Mouse (Mus musculus) gastrocnemius, adult 18-20 months (tissue): ENCODE results near the gene Srp14. TPM values are rescaled to one million over a fixed set of nuclear protein-coding genes. Genes with fewer than 3 reads are reported as not detected.

Experiments
- DNase-seq: peaks from one replicate; pipeline ENCODE4 v3.0.0; 2021; ENCODE audit warnings: low spot score
- long read RNA-seq, 2 experiments: library from polyadenylated mRNA; stranded (forward); transcript quantifications; one replicate each; pipeline ENCODE4 v2.0.0; 2021
- total RNA-seq, 2 experiments: library from RNA; stranded (reverse); gene quantifications; 2 replicates each; pipeline ENCODE4 v1.2.3; 2021

Srp14 gene
- total RNA-seq: 100 to 1,000 TPM; 131 to 142 TPM
- long read RNA-seq, experiment 1, transcript Srp14-201 (5 exons, 798 nt): major isoform, 155 of 172 reads
- long read RNA-seq, experiment 1, partial matches to known transcripts: 15 of 172 reads
- long read RNA-seq, experiment 1, other reads (novel, unspliced or antisense): 2 of 172 reads
- long read RNA-seq, experiment 2, transcript Srp14-201 (5 exons, 798 nt): major isoform, 158 of 170 reads
- long read RNA-seq, experiment 2, partial matches to known transcripts: 12 of 170 reads
- long read RNA-seq, experiment 2, other reads (novel, unspliced or antisense): 0 of 170 reads

DNA sequence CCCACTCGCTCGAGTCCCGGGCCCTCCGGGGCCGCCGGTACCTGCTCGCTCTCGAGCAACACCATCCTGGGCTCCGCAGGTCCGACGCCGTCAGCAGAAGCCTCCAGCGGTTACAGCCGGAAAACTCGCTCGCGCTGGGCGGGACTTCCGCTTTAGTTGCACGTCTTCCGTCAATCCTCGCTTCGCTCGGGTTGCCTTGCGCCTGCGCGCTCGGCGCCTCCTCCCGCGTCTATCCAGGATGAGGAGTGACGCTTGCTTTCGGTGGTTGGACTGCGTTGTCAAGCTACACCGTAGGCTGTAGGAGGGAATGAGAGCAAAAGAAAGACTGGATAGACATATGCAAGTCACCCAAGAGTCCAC, at the start of gene Srp14:
Gene Srp14 (minus strand): TSS at position 162 of the 360 bp plus-strand sequence.
- peak; percentile 92 for DNase-seq

DNA sequence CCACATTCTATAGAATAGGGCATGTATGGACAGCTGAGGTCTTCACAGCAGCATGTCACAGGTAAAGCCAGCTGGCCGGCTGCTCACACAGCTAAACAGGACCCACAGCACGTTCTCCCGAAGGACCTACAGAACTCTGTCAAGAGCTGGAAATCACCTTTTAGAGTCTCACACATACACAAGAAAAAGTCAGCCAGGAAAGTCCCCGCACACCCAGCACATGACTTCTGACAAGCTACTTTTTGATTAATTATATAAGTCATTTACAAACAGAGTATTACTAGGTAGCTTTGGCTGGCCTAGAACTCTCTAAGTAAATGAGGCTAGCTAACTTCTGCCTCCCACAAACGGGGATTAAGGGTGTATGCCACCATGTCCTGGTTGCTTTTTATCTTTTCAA, 47.0 kb upstream of the Srp14 start:
- DNase-seq: no peak

DNA sequence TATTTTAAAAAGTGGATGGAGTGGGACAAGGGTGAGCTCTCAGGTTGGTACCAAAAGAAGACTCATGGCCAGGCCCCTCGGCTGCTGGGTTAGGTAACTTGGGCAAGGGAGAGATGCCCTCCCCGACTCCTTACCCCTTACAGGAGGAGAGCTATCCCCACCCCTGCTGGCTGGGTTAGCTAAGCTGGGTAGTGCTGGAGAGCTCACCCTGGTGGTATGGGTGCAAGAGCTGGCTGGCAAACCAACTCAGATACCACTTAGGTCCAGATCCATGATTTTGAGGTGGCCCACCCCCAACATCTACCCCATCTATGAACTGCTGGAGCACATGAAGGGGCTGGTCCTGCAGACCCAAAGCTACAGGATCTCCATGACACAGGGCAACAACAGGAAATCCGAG, 45.3 kb upstream of the Srp14 start:
- no peak for DNase-seq

DNA sequence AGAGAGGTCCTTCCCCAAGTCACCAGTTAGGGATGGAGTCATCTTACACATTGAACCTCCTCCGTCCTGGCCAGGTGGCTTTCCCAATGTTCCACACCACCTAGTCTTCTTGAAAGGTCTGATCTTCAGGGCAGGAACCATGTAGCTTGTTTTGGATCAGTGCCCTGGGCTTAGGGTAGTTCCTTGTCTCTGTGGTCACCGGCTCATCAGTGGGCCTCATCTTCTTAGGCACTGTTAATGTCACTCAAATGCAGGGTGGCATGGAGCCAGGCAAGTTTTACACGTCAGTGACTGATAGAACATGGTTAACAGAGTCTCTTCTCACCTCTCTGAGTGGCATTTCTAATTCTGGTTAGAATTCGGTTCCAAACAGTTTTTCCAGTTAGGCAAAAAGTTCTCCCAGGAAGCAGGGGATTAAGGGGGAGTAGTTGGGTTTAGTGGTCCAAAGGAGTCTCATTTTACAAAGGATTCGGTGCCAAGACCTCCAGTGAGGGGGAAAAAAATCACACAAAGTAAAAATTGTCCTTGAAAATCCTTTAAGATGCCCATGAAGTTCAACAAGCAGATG, 43.7 kb upstream of the Srp14 start:
- no peak for DNase-seq

DNA sequence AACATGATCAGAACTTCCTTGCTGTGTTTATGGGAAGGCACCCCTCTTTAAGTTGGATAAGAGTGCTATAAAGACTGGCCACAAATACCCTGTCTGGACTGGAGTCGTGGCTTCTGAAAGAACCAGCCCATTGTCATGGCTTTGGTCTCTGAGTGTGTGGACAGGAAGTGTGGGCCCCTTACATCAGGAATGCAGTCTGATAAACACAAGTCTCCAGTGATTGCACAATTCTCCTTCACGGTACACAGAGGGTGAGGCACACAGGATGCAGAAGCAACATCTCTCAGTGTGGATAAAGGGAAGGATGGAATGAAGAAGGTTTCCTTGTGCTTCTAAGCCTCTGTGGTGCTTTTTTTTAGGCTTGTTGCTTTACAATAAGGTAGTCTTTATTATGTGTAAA, 42.8 kb upstream of the Srp14 start:
- DNase-seq: no peak

DNA sequence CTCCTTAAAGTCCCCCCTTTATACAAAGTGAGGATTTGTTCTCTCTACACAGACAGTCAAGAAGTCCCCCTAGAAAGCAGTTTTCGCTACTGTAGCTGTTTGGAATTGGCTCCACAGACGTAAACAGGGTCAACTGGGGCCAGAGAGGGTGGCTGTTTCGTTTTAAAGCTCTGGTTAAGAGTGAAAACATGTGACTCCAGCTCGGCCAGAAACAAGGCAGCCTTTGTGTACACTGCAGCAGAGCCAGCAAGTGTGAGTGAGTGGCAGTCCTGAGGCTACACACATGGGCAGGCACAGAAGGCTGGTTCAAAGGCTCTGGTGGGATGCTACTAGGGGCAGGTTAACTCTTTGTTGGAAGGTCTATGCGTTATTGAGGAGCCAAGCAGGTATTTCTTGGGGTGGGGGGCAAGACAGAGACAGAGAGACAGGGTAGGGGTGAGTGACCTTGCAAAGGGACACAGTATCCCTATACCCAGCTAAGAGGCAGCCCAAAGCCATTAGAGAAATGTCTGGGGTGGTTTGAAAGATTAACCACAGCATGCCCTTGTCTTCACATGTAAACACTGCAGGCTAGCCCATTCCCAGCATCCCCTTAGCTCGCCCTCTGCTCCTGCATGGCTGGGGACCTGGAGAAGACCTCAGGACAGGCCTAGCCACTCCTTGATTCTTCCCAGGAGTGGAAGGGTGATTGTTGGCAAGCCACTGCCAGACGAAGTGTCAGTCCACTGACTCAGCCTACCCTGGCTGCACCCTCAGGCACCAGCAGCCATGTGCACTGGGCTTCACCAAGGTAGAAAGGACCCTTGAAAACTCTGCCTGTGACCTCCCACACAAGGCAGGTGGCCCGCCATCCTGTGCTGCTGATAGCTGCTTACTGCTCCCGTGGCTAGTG, 40.8 kb upstream of the Srp14 start:
- DNase-seq: peak; percentile 34

DNA sequence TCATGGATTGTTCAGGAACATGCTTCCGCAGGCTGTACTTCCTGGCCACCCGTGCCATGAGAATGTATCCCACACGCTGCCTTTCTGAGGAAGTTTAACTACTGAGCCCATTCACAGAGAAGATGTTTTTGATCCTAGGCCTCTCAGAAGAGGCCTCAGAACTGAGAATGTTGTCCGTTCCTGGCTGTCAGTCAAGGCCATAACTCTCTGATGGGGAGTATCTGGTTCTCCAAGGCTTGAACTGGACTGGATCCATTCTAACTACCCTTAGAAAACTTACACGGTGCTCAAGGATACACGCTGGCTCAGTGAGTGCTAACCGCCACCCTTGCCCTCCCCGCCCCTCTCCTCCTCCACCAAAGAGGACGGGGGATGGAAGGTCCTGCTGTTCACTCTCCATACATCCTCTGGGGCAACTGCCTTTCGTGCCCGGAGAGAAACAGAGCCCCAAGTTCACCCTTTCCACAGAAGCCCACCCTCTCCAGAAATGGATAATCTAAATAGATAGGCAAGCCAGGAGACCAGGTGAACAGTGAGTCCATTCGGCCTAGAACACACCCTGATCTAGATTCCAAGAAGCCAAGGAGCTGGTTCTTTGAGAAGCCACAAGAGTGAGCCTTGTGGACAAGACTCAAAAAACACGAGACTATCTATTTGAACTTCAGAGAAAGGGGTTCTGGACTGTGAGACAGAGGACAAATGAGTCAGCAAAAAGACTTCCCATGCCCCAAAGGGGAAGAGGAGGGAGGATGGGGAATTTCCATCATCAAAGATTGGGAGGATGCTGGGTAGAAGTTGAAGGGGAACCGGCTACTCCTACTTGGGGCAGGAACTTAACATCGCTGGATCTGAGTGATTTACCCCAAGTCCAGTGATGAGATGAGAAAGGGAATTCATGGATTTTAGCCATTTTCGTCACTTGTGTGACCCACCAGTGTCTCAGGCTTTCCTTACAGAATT, 33.2 kb upstream of the Srp14 start:
- DNase-seq: no peak

DNA sequence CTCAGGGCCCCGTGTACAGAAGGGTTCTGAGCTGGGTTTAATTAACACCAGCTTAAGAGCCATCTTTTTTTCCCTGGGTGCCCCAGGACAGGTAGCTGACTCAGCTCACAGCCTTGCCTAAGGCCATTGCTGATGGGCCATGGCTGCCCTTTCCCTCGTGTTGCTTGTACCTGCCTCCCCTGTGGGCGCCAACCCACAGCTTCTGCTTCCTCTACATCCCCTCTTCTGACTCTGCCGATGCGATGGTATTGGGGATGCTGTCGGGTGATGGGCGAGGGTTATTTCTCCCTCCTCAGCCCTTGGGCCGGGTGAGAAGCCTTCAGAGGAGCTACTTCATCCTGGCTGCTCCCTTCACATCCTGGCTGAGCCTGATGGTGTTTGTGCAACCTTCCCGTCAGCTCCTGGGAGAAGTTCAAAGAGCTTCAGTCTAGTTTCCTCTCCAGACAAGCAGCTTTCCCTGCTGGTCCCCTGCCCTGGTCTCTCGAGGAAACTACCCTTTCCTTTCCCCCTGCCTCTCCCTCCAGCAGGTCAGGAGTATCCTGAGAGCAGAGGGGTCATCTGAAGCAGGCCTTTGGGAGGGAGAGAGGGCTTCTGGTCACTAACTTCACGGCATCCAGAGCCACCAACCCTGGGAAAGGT, 32.4 kb upstream of the Srp14 start:
- no peak for DNase-seq

DNA sequence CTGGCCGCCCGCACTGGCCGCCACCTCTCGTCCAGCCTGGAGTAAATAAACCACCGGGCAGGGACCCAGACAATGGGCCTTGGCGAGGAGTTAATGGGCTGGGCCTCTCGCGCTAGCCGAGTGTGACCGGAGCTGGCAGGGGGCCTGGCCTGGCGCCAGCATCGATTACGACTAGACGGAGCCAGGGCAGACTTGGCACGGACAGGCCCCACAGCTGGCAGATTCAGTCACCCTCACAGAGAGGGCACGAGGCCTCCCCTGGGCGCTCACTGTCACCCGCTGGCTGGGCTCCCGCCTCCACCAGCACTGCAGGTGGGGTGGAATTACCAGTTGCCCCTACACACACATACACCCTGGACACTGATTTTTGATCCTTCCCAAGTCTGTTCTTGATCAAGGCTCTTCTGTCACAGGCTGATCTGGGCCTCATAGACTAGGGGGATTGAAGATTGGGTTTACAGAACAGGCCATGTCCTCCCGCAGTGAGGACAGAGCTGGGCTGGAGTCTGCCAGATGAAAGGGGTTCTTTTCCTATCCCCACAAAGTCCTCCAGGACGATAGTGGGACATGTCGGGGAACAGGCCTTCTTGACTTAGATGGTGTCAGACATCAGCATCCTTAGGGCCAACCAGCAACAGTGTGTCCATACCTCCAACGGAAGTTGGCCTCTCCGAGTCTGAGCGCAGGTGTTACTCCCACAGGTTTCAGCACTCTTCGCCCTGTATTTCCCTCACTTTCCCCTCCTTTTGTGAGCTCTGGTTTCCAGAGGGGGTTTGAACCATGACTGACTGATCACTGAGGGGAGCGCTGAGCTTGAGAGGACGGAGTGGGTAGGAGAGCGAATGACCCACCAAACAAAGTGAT, 31.2 kb upstream of the Srp14 start:
- peak; percentile 96 for DNase-seq

DNA sequence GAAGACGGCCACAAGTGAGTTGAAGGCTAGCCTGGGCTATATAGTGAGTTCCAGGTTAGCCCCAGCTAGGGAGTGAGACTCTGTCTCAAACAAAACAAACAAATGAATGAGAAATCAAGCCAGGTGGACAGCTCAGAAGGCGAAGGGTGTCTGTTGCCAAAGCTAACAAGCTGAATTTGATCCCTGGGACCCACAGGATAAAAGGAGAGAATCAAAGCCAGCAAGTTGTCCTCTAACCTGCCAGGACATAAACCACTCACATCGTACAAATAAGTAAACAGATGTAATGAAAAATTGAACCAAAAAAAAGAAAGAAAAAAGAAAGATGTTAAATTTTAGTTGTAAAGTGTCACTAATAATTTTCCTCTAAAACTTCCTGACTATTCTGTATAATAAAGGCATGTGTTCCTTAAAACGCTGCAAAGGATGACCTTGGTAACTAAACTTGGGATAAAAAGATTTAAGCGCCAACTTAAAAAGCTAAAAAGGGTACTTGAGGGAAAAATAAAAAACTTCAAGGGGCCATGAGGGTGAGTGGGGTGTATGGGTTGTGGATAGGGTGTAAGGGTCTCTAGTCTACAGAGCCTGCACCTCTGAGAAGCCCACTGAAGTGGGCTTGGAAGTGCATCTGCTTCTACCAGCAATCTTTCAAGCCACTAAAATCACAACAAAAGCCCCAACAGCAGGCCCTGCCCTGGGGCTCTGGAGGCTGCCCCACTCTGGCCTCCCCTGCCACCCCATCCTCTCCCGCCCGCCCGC, 30.4 kb upstream of the Srp14 start:
- DNase-seq: no peak

DNA sequence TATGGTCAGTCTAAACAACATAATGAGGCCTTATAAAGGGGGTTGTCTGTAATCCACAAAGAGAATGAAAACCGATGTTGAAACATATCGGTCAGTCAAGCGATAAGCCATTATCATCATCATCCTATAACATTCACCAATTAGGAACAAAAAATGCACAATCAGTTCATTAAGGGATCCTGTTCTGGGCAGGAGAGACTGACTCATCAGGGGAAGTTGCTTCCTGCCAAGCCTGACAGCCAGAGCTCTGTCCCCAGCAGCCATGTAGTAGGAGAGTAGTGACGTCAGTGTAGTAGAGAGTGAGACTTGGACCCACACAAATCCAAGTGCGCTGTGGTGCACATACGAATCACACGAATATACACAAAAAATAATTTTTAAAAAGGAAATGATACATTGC, 27.6 kb upstream of the Srp14 start:
- no peak for DNase-seq

DNA sequence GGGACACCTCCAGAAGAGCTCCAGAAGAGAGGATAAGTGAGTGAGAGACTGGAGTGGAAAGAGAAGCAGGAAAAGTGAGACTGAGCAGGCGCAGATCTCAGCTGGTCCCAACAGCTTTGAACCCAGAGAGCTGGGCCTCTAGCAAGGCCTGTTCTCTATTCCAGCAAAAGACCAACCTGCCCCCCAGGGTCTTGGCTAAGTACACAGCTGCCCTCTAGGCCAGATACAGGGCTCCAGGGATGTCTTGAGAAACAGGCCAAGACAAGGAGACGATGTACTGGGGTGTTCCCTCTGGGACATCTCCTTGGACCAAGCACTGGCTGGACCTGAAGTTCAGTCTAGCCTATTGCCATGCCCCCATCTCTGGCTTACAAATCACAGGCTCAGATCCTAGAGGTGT, 20.7 kb upstream of the Srp14 start:
- no peak for DNase-seq

DNA sequence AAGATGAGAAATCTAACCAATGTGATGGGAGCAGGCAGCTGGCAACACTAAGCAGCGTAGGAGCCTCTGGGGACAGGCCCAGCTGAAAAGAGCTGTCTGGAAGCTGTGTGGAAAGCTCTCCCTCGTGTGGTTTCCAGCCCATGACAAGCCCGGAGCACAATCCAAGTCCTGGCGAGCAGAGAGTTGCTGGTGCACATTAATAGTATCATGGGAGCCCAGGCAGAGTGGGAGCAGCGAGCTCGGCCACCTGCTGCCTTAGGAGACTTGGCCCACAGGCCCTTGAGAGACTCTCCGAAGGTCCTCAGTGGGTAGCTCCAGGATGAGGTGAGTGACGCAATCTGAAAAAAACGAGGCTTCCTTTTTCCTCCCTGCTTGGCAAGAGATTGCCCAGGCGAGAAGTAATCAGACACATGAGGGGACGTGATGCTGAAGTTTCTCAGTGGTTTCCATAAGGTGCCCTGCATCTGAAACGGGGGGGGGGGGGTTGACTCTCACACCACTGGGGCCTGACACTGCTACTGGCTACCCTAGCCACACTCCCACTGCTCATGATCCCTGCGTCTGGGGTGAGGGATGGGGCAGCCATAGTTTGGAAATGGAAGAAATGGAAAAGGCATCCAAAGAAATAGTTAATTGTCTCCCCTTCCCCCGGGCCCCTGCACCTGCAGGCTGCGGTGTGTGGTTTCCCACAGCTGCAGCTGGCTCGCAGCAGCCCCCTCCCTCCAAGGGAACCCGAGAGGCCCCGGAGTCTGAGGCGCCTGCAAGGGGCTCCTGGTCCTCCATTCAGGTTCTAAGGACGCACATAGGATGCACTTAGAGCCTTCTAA, 19.8 kb upstream of the Srp14 start:
- peak; percentile 71 for DNase-seq

DNA sequence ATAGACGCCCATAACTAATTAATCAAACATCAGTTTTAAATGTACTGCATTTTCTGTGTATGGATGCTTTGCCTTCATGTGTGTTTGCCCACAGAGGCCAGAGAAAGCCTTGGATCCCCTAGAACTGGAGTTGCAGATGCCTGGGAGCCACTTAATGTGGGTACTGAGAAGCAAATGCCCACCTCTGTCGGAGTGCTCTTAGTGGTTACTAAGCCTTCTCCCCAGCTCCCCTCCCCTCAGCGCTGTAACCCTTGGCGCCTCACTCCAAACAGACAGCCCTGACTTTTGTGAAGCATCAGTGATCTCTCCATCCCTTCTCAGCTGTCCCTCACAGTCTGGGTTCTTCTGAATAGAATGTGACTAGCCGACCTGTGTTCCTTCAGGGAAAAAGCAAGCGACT, 19.0 kb upstream of the Srp14 start:
- no peak for DNase-seq

DNA sequence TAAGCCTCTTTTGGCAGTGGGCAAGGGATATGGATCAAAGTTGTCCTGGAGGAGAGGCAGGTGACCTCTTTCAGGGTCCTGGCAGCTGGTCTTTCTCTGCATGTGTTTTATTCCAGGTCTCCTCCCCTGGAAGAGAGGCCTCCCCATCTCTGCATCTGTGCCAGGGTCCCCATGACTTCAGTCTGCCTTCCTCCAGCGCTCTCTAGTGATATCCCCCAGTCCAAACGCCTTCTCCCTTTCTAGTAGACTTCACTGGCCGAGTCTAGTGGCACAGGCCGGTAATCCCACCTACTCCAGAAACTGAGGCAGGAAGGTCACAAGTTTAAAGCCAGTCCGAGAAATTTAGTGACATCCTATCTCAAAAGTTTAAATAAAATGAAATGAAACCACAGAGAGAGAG, 18.4 kb upstream of the Srp14 start:
- DNase-seq: no peak

DNA sequence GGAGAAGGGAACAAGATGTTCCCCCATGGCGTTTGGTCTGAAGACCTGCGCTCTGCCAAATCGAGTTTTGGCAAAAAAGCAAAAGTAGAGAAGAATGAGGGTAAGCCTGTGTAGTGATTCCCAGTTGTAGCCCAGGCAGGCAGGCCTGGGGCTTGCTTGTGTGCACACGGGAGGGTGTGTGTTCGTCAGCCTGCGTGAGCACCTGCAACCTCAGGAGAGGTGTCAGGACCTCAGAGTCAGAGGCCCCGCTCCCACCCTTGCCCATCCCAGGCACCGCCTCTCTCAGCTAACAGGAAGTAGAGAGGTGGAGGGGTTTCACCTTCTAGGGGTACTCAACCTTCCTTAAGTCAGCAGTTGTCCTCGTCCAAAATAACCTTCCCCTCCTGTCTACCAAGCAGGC, 15.5 kb upstream of the Srp14 start:
- DNase-seq: no peak

DNA sequence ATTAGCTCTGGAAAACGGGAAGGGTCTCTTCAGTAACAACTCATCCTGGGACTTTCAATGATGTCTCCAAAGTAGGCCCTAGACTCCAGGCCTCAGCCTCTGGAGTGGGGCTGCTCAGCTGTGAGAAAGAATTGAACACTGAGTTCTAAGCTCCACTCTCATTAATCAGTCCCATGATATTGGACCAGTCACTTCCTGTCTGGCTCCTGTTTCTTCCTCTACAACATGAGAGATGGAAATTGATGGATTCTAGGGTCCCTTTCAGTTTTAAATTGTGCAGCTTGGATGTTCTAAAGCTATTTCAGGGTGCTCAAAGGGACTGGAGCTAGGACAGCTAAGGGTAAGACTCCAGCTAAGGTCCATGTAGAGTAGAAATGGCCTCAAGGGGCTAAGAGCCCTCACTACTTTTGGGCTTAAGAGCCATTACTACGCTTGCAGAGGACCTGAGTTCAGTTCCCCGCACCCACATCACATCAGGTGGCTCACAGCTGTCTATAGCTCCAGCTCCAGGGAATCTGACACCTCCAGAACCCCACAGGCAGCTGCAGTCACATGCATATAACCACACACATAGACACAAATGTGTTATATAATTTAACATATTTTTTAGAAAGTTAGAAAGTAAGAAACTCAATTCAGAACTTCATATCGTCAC, 12.4 kb upstream of the Srp14 start:
- no peak for DNase-seq

DNA sequence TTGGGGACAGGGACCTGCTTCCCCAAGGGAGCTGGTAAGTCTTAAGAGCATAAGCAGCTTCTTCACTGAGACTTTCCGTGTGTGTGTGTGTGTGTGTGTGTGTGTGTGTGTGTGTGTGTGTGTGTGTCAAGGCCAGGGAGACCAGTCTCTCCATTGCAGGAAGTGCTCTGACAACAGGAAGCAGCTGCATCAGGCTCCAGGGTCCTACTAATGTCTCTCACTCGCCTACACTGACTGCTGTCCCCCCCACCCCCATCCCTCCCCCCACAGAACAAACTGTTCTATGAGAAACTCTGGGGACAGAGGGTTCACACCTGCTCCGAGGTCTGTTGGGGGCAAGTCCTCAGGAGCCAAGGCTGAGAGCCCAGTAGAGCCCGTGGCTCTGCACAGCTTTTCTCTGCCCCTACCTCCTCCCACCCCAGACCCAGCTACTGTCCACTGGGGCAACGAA, 11.8 kb upstream of the Srp14 start:
- DNase-seq: no peak
